Mouse (Mus musculus): ENCODE results near the gene Limk2.

The Limk2 gene

GRCm38 (mm10) chr11:3310789-3311585 is 98.0 kb downstream of the Limk2 start:
- in situ Hi-C loops (cut with MboI; ENCODE audit: unreplicated experiment in 2 of 2) = no loop called here

- in situ Hi-C loops (cut with MboI; ENCODE audit: unreplicated experiment in 2 of 2) = no loop called here
These were observed 99.1 kb downstream of the Limk2 start for GRCm38 (mm10) chr11:3309884-3310283.

GRCm38 (mm10) chr11:3307875-3308274 is 101.1 kb downstream of the Limk2 start:
- in situ Hi-C loops (cut with MboI; ENCODE audit: unreplicated experiment in 2 of 2) = no loop called here

- in situ Hi-C loops (cut with MboI; ENCODE audit: unreplicated experiment in 2 of 2) = no loop called here
These were observed 103.2 kb downstream of the Limk2 start for GRCm38 (mm10) chr11:3305821-3306220.

- in situ Hi-C loops (cut with MboI; ENCODE audit: unreplicated experiment in 2 of 2) = no loop called here
These were observed 106.2 kb downstream of the Limk2 start for GRCm38 (mm10) chr11:3302792-3303191.

- in situ Hi-C loops (cut with MboI; ENCODE audit: unreplicated experiment in 2 of 2) = no loop called here
These were observed 106.6 kb downstream of the Limk2 start for GRCm38 (mm10) chr11:3302385-3302784.

GRCm38 (mm10) chr11:3301075-3301474 is 107.9 kb downstream of the Limk2 start:
- in situ Hi-C loops (cut with MboI; ENCODE audit: unreplicated experiment in 2 of 2) = no loop called here

- in situ Hi-C loops (cut with MboI; ENCODE audit: unreplicated experiment in 2 of 2) = no loop called here
These were observed 110.2 kb downstream of the Limk2 start for GRCm38 (mm10) chr11:3298813-3299185.

GRCm38 (mm10) chr11:3297871-3298812 is 110.8 kb downstream of the Limk2 start:
- in situ Hi-C loops (cut with MboI; ENCODE audit: unreplicated experiment in 2 of 2) = no loop called here

- in situ Hi-C loops (cut with MboI; ENCODE audit: unreplicated experiment in 2 of 2) = no loop called here
These were observed 112.9 kb downstream of the Limk2 start for GRCm38 (mm10) chr11:3296056-3296455.

GRCm38 (mm10) chr11:3294641-3295040 is 114.3 kb downstream of the Limk2 start:
- in situ Hi-C loops (cut with MboI; ENCODE audit: unreplicated experiment in 2 of 2) = loop anchor here (5.0 kb wide), 1 partner anchor 38 kb away; the partner anchor contains the start of gene Pik3ip1 (in 2 of the 2)

All from v-Abl transformed pro-B cells (cell line).